Mouse (Mus musculus) heart, adult 2 months (tissue): Measurements from ENCODE around the gene Sap30l.

Experiments used
- CTCF ChIP-seq: fragments of 200-600 bp; IDR thresholded peaks from 2 replicates; pipeline ENCODE4 v1.8.1; 2022; ENCODE audit warnings: antibody characterized with exemption, mild to moderate bottlenecking, moderate library complexity
- EP300 ChIP-seq: fragments of 200-500 bp; IDR thresholded peaks from 2 replicates; pipeline ENCODE4 v1.6.1; 2011; ENCODE audit warnings: low read depth, low read length, control low read depth; ENCODE audit not compliant: insufficient read depth

GRCm38 (mm10) chr11:57801766-57802510, 501 bp downstream of the Sap30l start:
- TF ChIP-seq CTCF (peak; percentile 4; the same call in 1 of the 2 replicates), EP300 (no peak)
